Mouse (Mus musculus) brain, adult 10 weeks (tissue): ENCODE results near the gene Trip4. TPM values are rescaled to one million over a fixed set of nuclear protein-coding genes. Genes with fewer than 3 reads are reported as not detected.

ENCODE experiments used
- polyA plus RNA-seq: library from polyadenylated mRNA; stranded (reverse); fragments of 350-450 nt; fragmentation: Illumina TruSeq; extraction: RNeasy Lipid Tissue Mini Kit (QIAGEN cat#74804); gene quantifications from one replicate; pipeline ENCODE4 v1.2.3, GENCODE M21; 2015; ENCODE audit warnings: low read depth, low replicate concordance

Trip4 gene
- 28.3 TPM for polyA plus RNA-seq

GRCm38 (mm10) chr9:65908394-65909300 is at the start of gene Trip4, which contains the start of gene Csnk1g1:
Gene Trip4 (minus strand): TSS chr9:65908794.
Gene Csnk1g1 (plus strand): TSS chr9:65908924.

GRCm38 (mm10) chr9:65890143-65890628 is 18.4 kb downstream of the Trip4 start, which contains the start of gene Pclaf:
Gene Pclaf (plus strand): TSS chr9:65890237.

DNA sequence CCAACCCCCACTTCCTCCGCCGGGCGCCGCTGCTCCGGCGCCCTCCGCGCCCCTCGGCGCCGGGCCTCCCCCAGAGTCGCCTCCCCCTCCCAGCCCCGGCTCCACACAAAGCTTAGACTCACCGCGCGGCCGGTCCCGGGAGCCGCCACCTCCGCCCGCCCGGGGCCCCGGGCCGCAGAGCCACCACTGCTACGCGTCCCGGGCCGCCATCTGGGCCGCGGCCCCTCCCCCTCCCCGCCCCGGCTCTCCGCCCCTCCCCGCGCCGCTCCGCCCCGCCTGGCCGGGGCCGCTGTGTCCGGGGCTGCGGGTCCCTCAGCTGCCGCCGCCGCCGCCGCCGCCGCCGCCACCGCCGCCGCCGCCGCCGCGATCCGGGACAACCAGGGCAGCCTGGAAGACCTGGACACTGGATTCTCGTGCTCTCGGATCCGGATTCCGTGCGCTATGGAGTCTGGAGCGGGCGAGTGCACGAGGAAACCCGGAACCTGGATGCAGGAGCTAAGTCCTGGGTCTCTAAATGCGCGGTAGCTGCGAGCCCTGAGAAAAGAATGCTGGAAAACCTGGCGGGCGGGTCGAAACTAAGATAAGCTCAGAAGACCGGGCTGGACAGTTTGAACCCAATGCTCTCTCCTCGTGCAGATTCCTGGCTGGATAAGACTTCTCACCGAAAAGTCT is 81.1 kb downstream of the Trip4 start, which contains the start of gene Zfp609:
TSS of gene Zfp609 (minus strand) at position 221 of the 672 bp plus-strand sequence.

Other genes starting within 250 kb of the Trip4 start
- gene Oaz2, start 240.8 kb downstream of the Trip4 start, polyA plus RNA-seq: 285 TPM
- 14.7 TPM for gene Zfp609, start 81.2 kb downstream of the Trip4 start, polyA plus RNA-seq
- gene Pclaf, start 18.6 kb downstream of the Trip4 start, polyA plus RNA-seq: 0.86 TPM
- gene Csnk1g1, start 130 bp upstream of the Trip4 start, polyA plus RNA-seq: 16.0 TPM
- 293 TPM for gene Ppib, start 151.4 kb upstream of the Trip4 start, polyA plus RNA-seq
- 5.9 TPM for gene Snx22, start 160.9 kb upstream of the Trip4 start, polyA plus RNA-seq
- gene Snx1, start 217.8 kb upstream of the Trip4 start, polyA plus RNA-seq: 100 TPM
- gene Ciao2a, start 217.8 kb upstream of the Trip4 start, polyA plus RNA-seq: 46.7 TPM
- 2.5 TPM for gene Dapk2, start 249.4 kb upstream of the Trip4 start, polyA plus RNA-seq